Mouse (Mus musculus) kidney, adult 8-10 months (tissue): Measurements from ENCODE around the gene Gm2974.
"Not testable (repeated sequence)": the region's sequence is repeated elsewhere in the genome, so short reads cannot be mapped to it uniquely, and the experiment has no call there.

Experiments
- DNase-seq, 2 experiments: peaks; one replicate each; pipeline ENCODE4 v3.0.0; 2022

Gm2974 gene

GRCm38 (mm10) chr14:4182491-4183210, at the start of gene Gm2974:
Gene Gm2974 (plus strand): TSS chr14:4182576.
- not testable (repeated sequence) for DNase-seq

GRCm38 (mm10) chr14:4141646-4142045, 40.7 kb upstream of the Gm2974 start:
- not testable (repeated sequence) for DNase-seq

DNA sequence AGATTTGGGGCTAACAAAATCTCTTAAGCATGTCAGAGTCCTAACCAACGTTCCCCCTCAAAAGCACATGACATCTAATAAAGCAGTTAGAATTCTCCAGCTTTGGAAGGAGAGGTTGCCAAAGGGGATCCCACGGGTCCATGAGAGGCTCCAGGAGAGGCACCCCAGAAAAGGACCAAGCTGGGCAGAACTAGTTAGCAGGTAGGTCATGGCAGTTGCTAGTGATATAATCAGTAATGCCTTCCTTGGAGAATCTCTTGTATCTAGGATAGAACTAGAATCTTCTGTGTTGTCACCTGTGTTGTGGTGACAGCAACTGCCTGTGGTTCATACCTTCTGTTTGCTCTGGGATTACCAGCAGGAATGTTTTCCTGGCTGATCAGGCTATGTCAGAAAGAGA, 17.6 kb upstream of the Gm2974 start, which contains the start of gene Gm3127:
TSS of gene Gm3127 (plus strand) at position 301 of the 400 bp plus-strand sequence.
- DNase-seq: not testable (repeated sequence)

GRCm38 (mm10) chr14:4182030-4182429, 346 bp upstream of the Gm2974 start:
- not testable (repeated sequence) for DNase-seq

DNA sequence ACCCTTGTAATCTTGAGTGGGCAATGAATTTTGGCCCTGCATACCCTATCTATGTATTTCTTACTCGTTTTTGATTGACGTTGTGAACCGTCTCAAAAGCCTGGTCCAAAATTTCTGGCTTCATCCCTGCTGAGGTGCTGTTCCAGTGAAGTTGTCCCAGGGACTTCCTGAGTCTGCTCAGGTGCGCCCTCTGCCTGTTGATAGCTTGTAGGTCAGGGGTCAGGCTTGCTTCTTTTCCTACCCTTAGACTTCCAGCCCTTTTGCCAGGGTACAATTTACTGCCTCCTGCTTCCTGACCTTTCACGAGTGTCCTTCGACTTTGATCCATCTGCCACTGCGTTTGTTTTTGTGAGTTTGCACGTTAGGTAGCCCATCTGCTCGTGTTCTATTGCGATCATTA, 999 bp downstream of the Gm2974 start:
- not testable (repeated sequence) for DNase-seq

DNA sequence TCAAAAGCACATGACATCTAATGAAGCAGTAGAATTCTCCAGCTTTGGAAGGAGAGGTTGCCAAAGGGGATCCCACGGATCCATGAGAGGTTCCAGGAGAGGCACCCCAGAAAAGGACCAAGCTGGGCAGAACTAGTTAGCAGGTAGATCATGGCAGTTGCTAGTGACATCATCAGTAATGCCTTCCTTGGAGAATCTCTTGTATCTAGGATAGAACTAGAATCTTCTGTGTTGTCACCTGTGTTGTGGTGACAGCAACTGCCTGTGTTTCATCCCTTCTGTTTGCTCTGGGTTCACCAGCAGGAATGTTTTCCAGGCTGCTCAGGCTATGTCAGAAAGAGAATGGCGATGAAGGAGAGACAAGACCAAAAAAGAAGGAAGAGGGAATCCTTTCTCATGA, 67.0 kb downstream of the Gm2974 start, which contains the start of gene Gm3138:
TSS of gene Gm3138 (plus strand) at position 301 of the 400 bp plus-strand sequence.
- not testable (repeated sequence) for DNase-seq
